Mouse (Mus musculus) WW6 (cell line): ENCODE results near the gene Prl7c1.
"Not testable (repeated sequence)": the region's sequence is repeated elsewhere in the genome, so short reads cannot be mapped to it uniquely, and the experiment has no call there.

Source experiments
- DNase-seq: peaks from one replicate; pipeline ENCODE4 v3.0.0-alpha.2; 2013; ENCODE audit warnings: low read depth, low spot score

The Prl7c1 gene

DNA sequence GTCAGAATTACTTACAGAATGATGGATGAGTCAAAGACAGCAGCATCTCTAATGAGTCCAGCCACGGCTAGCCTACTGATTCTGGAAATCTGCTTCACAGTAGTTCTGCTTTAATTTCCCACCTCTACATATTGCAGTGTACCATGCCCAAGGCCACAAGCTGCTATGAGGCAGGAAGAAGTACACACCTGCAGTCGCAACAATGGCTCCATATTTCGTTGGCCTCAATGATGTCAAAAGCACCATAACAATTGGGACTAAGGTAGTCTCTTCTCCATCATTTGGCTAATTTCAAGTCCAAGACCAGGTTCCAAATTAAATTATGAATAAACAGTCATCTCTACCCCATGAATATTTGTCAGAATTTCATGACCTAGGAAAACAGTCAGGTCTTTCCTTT is at the start of gene Prl7c1:
Gene Prl7c1 (minus strand): TSS at position 101 of the 400 bp plus-strand sequence.
- not testable (repeated sequence) for DNase-seq

DNA sequence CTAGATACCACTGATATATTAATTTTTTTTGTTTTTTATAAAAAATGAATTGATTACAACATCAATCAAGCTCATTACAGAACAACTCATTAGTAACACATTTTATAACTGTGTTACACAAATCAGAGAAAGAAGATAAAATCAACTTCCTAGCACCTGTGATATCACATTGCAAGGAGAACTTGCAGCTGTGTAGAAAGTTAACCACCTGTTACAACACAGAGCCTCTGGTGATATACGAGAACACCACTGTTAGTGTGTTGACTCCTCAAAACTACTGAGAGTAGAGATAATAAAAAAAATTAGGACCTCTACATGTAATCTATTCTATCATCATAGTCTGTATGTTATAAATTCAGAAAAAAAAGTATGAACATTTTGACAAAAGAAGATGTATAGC is 22.2 kb upstream of the Prl7c1 start:
- DNase-seq = no peak

DNA sequence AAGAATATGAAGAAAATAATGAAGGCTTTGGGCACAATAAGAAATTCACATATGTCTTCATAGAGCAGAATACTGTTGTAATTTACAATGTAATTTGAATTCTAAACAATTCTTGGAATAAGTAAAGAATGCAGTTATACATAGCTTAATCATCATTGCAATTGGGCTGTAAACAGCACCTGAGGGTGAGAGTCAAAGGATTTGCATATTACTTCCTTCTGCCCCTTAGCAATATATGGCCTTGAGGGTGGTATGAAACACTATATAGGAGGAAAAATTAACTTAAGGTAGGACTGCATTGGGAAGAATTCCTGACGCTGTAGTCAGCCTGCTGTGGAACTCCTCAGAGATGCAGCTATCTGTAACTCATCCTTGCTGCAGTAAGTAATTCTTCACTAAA is 20.8 kb upstream of the Prl7c1 start, which contains the start of gene Prl2a1:
Gene Prl2a1 (plus strand): TSS at position 301 of the 400 bp plus-strand sequence.
- no peak for DNase-seq

DNA sequence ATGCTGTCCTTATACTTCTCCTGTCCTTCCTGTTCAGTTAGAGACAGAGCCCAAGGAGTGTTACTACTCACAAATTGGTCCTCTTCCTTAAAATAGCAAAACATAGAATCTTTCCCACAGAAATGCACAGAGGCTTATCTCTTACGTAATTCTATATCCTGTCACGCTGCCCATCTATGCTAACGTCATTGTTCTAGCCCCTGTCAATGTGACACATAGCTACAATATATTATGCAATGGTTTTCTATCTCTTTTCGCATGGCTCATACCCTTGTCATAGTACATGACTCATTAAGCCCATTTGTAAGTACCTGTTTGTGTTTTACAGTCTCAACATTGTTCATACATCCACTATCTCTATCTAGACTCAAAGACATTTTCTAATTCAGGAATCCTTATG is 18.7 kb upstream of the Prl7c1 start:
- no peak for DNase-seq

DNA sequence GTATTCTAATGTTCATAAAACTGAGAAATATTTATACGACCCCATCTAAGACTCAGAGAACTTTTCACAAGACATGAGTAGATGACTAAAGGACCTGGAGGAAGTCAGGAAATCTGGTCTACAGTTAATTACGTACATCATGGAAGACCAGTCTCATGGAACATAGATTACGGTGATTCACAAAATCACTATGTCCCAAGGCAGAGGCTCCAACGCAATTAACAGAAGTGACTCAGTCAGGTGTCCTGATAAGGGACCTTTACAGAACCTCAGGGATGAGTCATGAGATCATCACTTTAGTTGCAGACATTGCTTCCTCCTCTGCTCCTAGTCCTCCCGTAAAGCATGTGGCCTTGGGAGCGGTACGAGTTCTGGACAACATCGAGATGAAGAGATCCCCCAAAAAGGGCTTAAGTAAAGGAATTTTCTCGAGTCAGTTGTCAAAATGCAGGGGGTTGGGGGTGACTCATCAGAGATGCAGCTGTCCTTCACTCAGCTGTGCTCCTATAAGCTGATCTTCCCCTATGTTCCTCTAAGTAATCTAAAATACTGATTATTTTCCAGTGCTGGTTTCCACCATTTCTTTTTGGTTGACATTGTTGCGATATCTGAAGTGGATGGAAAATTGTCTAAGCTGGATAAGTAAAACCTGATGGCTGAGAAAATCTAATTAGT is 46.0 kb downstream of the Prl7c1 start:
- DNase-seq = no peak

DNA sequence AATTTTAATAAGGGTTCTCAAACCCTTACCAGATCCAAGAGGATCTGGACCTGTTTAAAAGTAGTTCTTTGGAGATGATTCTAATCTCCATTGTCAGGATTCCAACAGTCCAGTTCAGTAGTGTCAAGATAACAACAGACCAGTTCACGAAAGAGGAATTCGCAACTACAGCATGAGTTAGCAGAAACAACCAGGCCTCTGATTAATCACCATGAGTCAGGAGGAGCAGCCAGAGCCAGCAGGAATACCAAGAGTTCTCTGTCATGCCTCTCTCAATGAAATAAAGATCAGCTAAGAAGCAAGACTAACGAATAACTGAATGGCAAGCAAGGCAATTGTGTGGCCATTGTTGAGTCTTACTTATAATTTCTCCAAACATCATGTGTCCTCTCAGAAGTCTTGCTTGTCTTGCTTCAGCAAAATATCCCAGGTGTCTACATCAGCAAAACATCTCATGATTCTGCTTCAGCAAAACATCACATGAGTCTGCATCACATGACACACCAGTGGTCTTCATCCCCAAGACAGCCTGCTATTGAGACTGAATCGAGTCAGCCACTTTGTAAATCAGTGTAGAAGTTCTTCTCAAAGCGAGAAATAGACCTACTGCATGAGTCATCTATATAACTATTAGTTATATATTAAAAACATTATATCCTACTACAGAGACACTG is 50.2 kb downstream of the Prl7c1 start:
- DNase-seq = not testable (repeated sequence)

DNA sequence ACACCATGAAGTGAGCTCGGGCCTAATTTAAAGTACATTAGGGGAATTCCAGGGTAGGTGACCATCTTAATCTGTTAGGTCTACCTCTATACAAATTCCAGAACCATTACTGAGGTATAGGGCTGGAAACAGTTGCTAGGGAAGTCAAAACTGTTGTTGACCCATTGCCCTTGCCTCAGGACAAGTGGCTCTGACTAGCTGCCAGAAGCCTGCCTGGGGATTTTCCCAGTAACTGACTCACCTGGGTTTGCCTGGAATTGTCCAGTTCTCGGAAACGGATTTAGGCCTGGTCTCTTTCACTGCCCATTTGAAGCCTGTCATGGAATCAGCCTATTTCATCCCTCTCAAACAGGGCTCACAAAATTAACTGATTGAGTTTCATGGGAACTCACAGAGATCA is 55.5 kb downstream of the Prl7c1 start:
- not testable (repeated sequence) for DNase-seq
